Mouse (Mus musculus): Measurements from ENCODE around the gene Ap2a1.

GRCm38 (mm10) chr7:44850789-44851624 lies 78.3 kb downstream of the Ap2a1 start:
- no peak for TF ChIP-seq EP300 (IDR thresholded peaks at IDR 0.05; ENCODE audit: insufficient read depth, low read depth, low read length)
- TF ChIP-seq CTCF (IDR thresholded peaks at IDR 0.05; ENCODE audit: low read depth, low read length) = no peak
- no peak for TF ChIP-seq POLR2A (IDR thresholded peaks at IDR 0.05; ENCODE audit: insufficient read depth, low read length)
